Mouse (Mus musculus): ENCODE data around the gene Aipl1.

- TF ChIP-seq CTCF (IDR thresholded peaks at IDR 0.05; ENCODE audit: control insufficient read depth, insufficient read depth, low read length) (no peak), POLR2A (IDR thresholded peaks at IDR 0.05; ENCODE audit: borderline replicate concordance, control insufficient read depth, low read depth, low read length) (no peak)
These were observed 13.7 kb downstream of the Aipl1 start for GRCm38 (mm10) chr11:72023581-72023980.

Data from bone marrow, adult 2 months (tissue).